Mouse (Mus musculus) erythroblast, embryonic 14.5 days (primary cell): Measurements from ENCODE around the gene Ctnna3. TPM values are rescaled to one million over a fixed set of nuclear protein-coding genes. Genes with fewer than 3 reads are reported as not detected.
"Not testable (repeated sequence)": the region's sequence is repeated elsewhere in the genome, so short reads cannot be mapped to it uniquely, and the experiment has no call there.

Experiments used
- H3K27me3 ChIP-seq: 2 replicates; pipeline ENCODE4 v1.6.1; 2012; ENCODE audit warnings: inconsistent platforms; ENCODE audit not compliant: control insufficient read depth
- H3K36me3 ChIP-seq: 2 replicates; pipeline ENCODE4 v1.6.1; 2012; ENCODE audit warnings: mild to moderate bottlenecking, inconsistent platforms; ENCODE audit not compliant: control insufficient read depth
- H3K4me1 ChIP-seq: 2 replicates; pipeline ENCODE4 v1.6.1; 2012; ENCODE audit warnings: inconsistent platforms; ENCODE audit not compliant: control insufficient read depth
- H3K4me3 ChIP-seq: replicated peaks from 2 replicates; pipeline ENCODE3; 2012; ENCODE audit warnings: moderate library complexity, mild to moderate bottlenecking, inconsistent platforms
- H3K9me3 ChIP-seq: 2 replicates; pipeline ENCODE4 v1.6.1; 2012; ENCODE audit warnings: low read length, inconsistent platforms, mixed read lengths; ENCODE audit not compliant: control insufficient read depth
- GATA1 ChIP-seq: IDR thresholded peaks from 2 replicates; pipeline ENCODE4 v1.6.1; 2012; ENCODE audit warnings: low read length, inconsistent platforms, mixed read lengths
- TAL1 ChIP-seq: IDR thresholded peaks from 3 replicates; pipeline ENCODE4 v1.6.1; 2012; ENCODE audit warnings: low read length, inconsistent platforms, mixed read lengths
- polyA plus RNA-seq: library from polyadenylated mRNA; stranded (reverse); fragments of >175 nt; gene quantifications from 2 replicates; pipeline ENCODE4 v1.2.3, GENCODE M21; 2012

The Ctnna3 gene
- polyA plus RNA-seq, 1 experiment, result not detected

- Histone ChIP-seq H3K27me3 (no peaks in the 10 kb centered on the region), H3K4me1 (no peaks in the 10 kb centered on the region), H3K4me3 (no peak overlapping the region), H3K36me3 (no peaks in the 10 kb centered on the region), H3K9me3 (peaks cover 3% of the 10 kb centered on the region; the same call in 1 of the 2 replicates)
- TF ChIP-seq GATA1 (no peak), TAL1 (no peak)
Observed at GRCm38 (mm10) chr10:64396579-64396978, 966.7 kb downstream of the Ctnna3 start.

- H3K4me1 ChIP-seq, H3K9me3 ChIP-seq, H3K4me3 ChIP-seq, H3K27me3 ChIP-seq, H3K36me3 ChIP-seq: not testable (repeated sequence)
Observed at GRCm38 (mm10) chr10:64418396-64418795, 988.5 kb downstream of the Ctnna3 start.

- Histone ChIP-seq H3K9me3 (no peaks in the 10 kb centered on the region), H3K4me1 (no peaks in the 10 kb centered on the region), H3K27me3 (no peaks in the 10 kb centered on the region), H3K4me3 (no peak overlapping the region), H3K36me3 (no peaks in the 10 kb centered on the region)
- no peak for TF ChIP-seq TAL1
- TF ChIP-seq GATA1, result no peak
Observed at GRCm38 (mm10) chr10:64438736-64439135, 1008.8 kb downstream of the Ctnna3 start.

GRCm38 (mm10) chr10:64448624-64449023 lies 1018.7 kb downstream of the Ctnna3 start:
- Histone ChIP-seq H3K4me3 (no peak overlapping the region), H3K27me3 (no peaks in the 10 kb centered on the region), H3K4me1 (no peaks in the 10 kb centered on the region), H3K9me3 (peaks cover 5% of the 10 kb centered on the region), H3K36me3 (no peaks in the 10 kb centered on the region)
- TF ChIP-seq GATA1 (no peak), TAL1 (no peak)

- H3K9me3 ChIP-seq, result peaks cover 4% of the 10 kb centered on the region; the same call in 1 of the 2 replicates
- no peaks in the 10 kb centered on the region for H3K4me1 ChIP-seq
- no peaks in the 10 kb centered on the region for H3K36me3 ChIP-seq
- no peak for TF ChIP-seq GATA1
- no peak for TF ChIP-seq TAL1
- no peak overlapping the region for H3K4me3 ChIP-seq
- no peaks in the 10 kb centered on the region for H3K27me3 ChIP-seq
Observed at GRCm38 (mm10) chr10:64483281-64483680, 1053.4 kb downstream of the Ctnna3 start.

- no peak overlapping the region for H3K4me3 ChIP-seq
- no peaks in the 10 kb centered on the region for H3K36me3 ChIP-seq
- H3K27me3 ChIP-seq, result no peaks in the 10 kb centered on the region
- no peaks in the 10 kb centered on the region for H3K9me3 ChIP-seq
- H3K4me1 ChIP-seq, result no peaks in the 10 kb centered on the region
- no peak for TF ChIP-seq GATA1
Observed at GRCm38 (mm10) chr10:64489471-64489870, 1059.6 kb downstream of the Ctnna3 start.

GRCm38 (mm10) chr10:64543647-64544046 lies 1113.7 kb downstream of the Ctnna3 start:
- no peaks in the 10 kb centered on the region for H3K36me3 ChIP-seq
- H3K4me1 ChIP-seq, result no peaks in the 10 kb centered on the region
- no peaks in the 10 kb centered on the region for H3K27me3 ChIP-seq
- TF ChIP-seq TAL1, result no peak
- TF ChIP-seq GATA1, result no peak
- H3K9me3 ChIP-seq, result peaks cover 4% of the 10 kb centered on the region; the same call in 1 of the 2 replicates
- no peak overlapping the region for H3K4me3 ChIP-seq

GRCm38 (mm10) chr10:64544389-64544788 lies 1114.5 kb downstream of the Ctnna3 start:
- TF ChIP-seq GATA1 (no peak), TAL1 (no peak)

GRCm38 (mm10) chr10:64571311-64571710 lies 1141.4 kb downstream of the Ctnna3 start:
- Histone ChIP-seq H3K4me1 (no peaks in the 10 kb centered on the region), H3K36me3 (no peaks in the 10 kb centered on the region), H3K27me3 (no peaks in the 10 kb centered on the region), H3K9me3 (peaks cover 5% of the 10 kb centered on the region; the same call in 1 of the 2 replicates), H3K4me3 (no peak overlapping the region)
- TF ChIP-seq TAL1, result no peak
- TF ChIP-seq GATA1, result no peak

More at GRCm38 (mm10) chr10:64544389-64544788, 1114.5 kb downstream of the Ctnna3 start:
- H3K27me3 ChIP-seq, result no peaks in the 10 kb centered on the region
- H3K4me1 ChIP-seq, result no peaks in the 10 kb centered on the region
- no peaks in the 10 kb centered on the region for H3K36me3 ChIP-seq
- H3K9me3 ChIP-seq, result peaks cover 4% of the 10 kb centered on the region; the same call in 1 of the 2 replicates
- no peak overlapping the region for H3K4me3 ChIP-seq

- Histone ChIP-seq H3K27me3 (no peaks in the 10 kb centered on the region), H3K4me3 (no peak overlapping the region), H3K36me3 (no peaks in the 10 kb centered on the region), H3K9me3 (peaks cover 2% of the 10 kb centered on the region; the same call in 1 of the 2 replicates), H3K4me1 (no peaks in the 10 kb centered on the region)
- no peak for TF ChIP-seq GATA1
- no peak for TF ChIP-seq TAL1
Observed at GRCm38 (mm10) chr10:64588116-64588515, 1158.2 kb downstream of the Ctnna3 start.
